Mouse (Mus musculus): Measurements from ENCODE around the gene Zmynd19.
"Not testable (repeated sequence)": the region's sequence is repeated elsewhere in the genome, so short reads cannot be mapped to it uniquely, and the experiment has no call there.

The Zmynd19 gene

DNA sequence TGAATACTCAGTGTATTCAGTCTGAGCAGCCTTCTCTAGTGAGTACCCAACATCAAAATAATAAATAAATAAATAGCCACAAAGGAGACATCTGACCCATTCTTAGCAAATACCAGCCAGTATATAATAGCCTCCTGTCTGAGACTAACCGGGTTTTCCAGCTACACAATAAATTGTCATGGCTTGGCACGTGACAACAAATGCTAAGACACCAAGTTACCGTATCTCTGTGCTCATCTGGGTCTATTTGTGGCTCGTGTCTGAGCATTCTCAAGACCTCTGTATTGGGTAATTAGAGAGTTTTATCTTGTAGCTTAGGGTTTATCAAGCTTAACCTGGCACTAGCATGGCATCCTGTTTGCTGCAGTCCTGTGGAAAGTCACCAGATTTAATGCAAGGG is 7.5 kb upstream of the Zmynd19 start:
- in situ Hi-C loops (cut with MboI, MseI), result no loop called here

DNA sequence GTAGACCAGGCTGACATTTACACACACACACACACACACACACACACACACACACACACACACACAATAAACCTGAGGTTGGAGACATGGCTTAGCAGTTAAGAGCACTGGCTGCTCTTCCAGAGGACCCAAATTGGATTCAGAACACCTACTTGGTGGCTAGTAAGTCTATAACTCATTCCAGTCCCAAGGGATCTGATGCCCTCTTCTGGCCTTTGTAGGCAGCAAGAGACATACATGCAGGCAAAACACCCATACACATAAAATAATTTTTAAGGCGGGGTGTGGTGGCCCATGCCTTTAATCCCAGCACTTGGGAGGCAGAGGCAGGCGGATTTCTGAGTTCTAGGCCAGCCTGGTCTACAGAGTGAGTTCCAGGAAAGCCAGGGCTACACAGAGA is 5.3 kb upstream of the Zmynd19 start:
- in situ Hi-C loops (cut with MboI, MseI), result not testable (repeated sequence)

DNA sequence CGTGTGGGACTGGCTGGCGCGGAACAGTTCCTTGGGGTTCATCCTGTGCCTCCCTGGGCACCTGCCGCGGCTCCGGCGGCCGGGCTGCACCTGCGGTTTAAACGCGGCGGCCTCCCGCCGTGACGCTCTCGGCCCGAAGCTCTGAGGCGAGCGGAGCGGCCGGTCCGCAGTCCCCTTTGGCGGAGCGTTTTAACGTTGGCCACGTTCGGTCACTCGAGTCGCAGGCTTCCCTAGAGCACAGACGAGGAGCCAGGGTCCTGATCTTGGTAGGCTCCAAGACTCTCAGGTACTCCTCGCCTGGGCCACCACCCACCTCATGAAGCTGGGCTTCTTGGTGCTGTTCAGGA is 570 bp downstream of the Zmynd19 start:
- in situ Hi-C loops (cut with MboI, MseI), result no loop called here

DNA sequence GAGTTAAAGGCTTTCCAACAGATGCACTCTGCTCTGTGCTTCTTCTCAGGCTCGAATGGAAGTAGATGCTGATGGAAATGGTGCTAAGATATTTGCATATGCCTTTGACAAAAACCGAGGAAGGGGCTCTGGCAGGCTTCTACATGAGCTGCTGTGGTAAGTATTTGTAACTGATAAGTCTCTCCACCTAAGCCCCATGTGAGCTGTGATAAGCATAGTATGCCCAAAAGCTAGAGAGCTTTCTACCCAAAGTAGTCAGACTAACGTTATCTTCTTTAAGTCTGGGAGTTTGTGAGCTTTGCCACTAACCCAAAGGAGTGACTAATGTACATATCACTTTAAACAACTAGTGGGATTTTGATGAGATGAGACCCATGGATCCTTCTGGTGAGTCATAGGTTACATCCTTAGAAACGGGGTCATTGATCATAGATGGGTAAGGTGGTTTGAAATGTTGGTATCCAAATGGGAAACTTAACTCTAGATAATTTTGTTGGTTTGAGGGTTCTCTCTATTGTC is 3.0 kb downstream of the Zmynd19 start:
- in situ Hi-C loops (cut with MboI, MseI), result no loop called here

DNA sequence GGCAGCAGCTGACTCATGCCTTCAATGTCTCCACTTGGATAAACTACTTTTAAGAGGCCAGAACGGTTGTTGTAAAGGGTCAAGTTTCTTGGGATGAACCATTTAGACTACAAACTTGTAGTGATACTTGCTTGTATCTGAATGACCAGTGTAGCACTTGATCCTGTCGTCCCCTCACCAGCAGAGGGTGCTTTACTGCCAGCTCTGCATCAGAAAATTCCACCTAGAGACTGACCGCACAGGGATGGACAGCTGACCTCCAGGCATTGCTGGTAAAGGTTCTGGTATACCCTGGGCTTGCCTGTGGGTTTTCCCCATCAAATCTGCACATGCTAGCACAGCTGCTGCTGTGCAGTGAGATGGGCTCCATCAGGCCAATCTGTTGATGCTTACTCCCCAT is 11.3 kb downstream of the Zmynd19 start:
- in situ Hi-C loops (cut with MboI, MseI), result no loop called here

DNA sequence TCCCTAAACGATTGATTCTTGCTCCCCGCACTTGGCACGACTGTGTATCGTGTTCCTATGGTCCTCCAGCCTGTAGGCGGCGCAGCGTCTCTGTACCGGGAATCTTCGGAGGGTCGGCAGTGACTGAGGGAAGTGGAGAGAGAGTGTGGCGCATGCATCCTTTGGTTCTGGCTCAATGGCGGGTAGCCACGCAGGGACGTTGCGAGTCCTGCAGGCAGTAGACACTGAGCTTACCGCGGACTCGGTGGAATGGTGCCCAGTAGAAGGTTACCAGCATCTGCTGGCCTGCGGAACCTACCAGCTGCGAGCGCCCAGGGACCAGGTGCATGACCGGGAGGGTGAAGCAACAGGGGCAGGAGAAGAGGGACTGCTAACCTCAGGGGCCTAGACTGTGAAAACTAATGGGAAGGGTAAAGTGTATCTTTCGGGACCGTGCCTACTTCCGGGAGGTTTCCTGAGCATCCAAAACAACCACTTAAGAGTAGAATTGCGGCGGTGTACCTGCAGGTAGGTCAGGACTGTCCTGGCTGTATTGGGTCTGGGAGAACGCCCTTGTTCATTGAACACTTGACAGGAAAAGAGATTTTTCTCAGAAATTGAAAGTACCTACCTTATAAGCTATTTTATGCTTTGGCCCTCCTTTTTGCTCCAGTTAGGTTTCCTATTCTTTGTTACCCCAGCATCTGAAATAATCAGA is 12.9 kb downstream of the Zmynd19 start, which contains the start of gene Dph7:
TSS of gene Dph7 (plus strand) at position 97 of the 697 bp plus-strand sequence.
- in situ Hi-C loops (cut with MboI, MseI), result no loop called here

DNA sequence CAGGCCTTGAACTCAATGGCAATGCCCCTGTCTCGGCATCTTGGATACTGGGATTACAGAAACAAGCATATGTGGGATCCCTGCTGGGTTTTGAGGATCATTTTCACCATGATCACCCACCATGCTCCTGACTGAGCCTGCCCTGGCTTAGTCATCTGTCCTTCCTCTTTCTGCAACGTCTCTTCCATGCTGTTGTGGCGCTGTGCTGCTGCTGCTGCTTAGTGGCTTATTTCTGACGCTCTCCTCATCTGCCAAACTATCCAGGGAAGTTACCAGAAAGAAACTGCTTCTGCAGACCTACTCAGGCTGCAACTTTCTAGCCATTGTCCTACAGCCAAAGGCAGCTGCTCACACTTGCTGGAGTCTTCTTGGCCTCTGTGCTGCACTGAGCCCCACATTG is 20.8 kb downstream of the Zmynd19 start:
- in situ Hi-C loops (cut with MboI, MseI), result no loop called here

DNA sequence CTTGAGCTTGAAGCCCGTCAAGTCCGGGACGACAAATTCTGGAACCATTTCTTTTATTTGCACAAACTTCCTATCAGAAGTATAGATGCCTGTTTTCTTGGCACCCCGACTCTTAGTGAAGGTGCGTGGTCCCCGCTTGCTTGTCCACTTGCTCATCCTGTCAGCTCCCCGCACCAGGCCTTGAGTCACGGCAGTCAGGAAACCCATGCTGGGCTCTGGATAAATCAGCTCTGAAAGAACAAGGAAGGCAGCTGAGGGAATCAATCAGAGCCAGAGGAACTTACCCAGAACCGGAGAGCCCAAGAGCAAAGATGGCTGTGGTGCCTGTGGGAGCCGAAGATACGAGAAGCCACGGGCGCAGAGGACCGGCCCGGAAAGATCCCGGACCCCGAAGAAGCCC is 24.9 kb downstream of the Zmynd19 start:
- in situ Hi-C loops (cut with MboI, MseI), result not testable (repeated sequence)

DNA sequence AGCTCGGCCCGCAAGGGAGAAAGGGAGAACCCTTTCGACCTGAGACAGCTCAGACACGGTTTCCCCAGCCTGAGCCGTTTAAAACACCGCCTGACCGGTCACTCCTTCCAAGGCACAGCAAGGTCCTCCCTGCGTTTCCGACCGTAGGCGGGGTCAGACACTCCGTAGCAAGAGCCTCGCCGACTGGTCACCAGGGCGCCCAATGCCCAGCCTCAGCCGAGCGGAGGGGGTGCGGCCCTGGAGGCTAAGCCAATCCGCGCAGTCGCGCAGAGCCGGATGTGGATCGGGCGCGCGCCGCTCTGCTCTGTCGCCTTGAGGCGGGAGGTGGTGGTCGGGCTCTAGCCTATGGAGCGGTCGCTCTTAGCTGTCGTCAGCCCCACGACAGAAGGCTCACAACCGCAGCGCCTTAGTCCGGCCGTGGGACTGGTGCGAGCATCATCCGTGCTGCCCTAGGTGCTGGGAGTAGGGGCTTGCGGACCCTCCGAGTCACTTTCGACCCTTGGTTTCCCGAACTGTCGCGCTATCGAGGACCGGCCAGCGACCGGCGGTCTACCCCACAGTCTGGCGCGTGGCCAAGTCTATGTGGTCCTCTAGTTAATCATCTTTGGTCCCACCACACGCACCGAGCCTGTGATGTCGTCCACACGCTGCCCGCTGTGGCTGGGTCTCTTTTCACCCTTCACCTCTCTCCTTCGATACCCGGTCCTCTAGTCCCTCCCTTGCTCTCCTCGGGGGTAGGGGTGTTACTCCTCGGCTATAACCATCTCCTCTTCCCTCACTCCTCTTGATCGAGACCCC is 25.5 kb downstream of the Zmynd19 start, which contains the start of gene Mrpl41:
TSS of gene Mrpl41 (minus strand) at position 193 of the 798 bp plus-strand sequence.
- in situ Hi-C loops (cut with MboI, MseI), result no loop called here

DNA sequence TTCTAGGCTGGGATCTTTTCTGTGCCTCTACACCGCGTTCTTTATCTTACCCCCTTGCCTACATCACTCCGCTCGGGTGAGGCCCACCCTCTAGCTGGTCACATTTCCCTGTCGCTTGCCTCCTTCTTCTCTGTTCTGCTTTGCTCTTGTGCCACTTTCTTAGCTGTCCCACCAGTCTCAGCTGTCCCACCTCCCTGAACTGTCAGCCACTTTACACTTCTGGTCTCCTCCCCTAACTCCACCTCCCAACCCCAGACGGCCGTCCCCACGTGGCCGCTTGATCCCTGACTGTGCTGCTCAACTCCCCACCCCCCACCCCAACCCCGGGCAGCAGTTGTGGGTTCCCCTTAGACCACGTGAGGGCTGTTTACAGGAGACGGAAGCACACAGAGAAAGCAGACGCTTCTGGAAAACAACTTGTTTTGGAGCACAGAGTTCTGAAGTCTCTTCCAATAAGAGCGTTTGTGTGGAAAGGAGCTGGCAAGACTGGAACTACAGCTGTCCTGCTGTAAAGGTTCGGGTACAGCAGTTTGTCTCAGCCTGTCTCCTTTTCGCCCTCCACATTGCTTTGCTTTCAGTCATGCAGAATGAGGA is 26.2 kb downstream of the Zmynd19 start, which contains the start of gene Pnpla7:
TSS of gene Pnpla7 (plus strand) at position 330 of the 594 bp plus-strand sequence.
- in situ Hi-C loops (cut with MboI, MseI), result no loop called here

DNA sequence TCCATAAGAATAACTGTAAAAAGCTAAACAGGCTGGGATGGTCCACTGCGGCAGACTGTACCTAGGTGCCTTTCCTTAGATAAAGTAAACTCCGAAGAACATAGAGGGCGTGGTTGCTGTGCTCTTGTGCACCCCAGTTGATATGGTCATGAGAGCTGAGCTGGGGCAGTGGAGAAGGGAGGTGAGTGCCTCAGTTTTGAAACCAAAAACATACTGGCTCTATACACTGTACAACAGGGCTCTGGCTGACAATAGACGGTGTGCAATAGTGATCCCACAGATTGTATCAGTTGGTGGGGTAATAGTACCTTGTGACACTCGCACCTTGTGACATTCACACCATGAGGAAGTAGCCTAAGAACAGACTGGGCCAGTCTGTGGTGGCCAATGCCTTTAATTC is 27.4 kb downstream of the Zmynd19 start:
- in situ Hi-C loops (cut with MboI, MseI), result no loop called here

DNA sequence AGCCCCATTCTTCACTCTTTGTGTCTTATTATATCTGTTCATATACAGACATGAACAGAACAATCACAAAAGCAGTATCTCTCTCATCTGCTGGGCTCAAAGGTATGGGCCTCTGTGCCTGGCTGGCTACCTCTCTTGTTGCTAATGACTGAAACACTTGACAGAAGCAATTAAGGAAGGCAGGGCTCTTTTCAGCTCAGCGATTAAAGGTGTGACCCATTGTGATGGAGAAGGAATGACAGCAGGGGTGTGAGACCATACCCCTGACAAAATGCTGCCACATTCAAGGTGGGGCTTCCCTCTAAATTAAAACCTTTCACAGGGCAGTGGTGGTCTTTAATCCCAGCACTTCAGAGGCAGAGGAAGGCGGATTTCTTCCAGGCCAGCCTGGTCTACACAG is 38.2 kb downstream of the Zmynd19 start:
- in situ Hi-C loops (cut with MboI, MseI), result no loop called here

DNA sequence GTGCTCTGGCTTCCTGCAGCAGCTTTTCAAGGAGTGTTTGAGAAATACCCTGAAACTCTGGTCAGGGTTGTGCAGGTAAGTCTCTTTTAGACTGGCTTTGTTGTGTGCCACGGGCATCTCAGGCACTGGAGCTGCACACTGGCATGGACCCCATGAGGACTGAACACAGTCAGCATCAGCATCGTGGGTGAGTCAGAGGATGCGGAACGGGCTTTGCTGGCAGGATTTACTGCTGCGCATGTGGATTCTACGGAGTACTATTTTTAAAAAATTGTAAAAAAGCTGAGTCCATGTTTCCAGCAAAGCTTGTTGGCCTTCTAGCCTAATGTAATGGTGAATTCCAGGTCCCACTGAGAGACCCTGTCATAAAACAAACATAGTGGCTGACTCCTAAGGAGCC is 45.7 kb downstream of the Zmynd19 start:
- in situ Hi-C loops (cut with MboI, MseI), result no loop called here

DNA sequence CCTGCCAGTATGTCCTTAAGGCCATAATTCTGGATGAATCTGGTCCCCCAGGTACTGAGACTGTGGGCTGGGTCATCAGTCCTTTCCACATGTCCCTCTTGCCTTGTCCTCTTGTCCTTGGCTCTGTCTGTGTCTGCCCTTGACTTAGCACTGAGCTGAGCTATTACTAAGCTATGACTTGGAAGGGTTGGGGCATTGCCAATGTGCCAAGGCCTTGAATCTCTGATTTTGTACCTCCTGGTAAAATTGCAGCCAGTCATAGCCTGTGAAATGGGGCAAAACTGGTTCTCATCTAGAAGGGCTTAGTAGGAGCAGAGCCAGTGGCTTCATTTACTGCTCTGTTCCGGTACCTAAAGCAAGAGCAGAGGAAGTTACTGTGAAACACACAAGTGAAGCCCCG is 46.9 kb downstream of the Zmynd19 start:
- in situ Hi-C loops (cut with MboI, MseI), result no loop called here

DNA sequence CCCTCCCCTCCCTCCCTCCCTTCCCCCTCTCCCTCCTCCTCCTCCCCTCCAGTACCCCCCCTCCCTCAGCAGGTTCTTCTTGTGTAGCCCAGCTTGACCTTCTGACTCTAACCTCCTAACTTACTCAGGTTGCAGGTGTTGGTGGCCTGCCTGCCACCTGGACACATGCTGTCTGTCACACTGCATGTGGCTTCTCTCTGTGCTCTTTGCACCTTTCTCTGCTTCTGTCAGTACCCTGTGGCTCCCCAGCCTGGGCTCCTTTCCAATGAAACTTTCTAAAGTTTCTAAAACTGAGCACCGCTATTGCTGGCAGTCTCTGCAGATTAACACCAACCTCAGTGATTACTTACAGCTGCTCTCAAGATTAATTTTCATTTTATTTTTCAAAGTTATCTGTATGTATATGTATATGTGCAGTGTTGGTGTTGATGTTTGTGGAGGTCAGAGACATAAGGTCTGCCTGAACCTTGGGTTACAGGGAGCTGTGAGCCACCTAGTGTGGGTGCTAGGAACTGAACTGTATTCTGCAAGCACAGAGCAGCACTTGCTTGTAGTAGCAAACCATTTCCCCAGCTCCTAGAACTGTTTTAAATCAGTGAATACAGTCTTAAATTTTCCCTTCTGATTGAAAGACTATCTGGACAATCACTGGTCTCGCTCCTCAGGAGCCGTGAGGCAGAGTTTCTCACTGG is 51.1 kb downstream of the Zmynd19 start:
- in situ Hi-C loops (cut with MboI, MseI), result no loop called here

DNA sequence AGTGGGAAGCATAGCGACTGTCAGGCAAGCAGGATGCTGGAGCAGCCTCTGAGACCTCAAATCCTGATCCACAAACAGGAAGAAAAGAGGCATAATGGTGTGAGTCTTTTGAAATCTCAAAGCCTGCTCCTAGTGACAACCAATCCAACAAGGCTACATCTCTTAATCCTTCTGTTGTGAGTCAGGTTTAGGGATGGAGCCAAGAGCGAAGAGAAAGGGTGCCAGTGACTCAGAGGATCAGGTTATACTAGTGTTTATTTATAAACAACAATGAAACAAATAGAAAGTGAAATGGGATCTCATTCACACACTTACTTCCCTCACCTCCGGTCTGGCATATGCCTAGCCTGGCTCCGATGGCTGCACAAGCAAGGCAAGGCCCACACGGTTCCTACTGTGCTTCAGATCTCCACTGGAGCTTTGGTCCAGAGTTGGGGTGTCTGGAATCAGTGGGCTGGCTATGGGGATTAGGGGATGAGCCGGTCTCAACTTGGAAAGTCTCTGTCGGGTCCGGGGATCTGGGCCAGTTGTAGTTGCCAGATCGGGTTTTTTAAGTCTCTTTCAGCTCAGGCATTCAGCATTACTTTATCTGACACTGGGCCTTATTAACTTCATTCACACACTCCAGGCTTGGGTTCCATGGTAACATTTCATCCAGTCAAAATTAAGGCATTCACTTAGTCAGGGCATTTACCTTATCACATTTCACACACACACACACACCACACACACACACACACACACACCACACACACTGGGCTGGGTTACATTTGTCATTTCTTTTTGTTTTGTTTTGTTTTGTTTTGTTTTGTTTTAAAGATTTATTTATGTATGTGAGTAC is 54.6 kb downstream of the Zmynd19 start:
- in situ Hi-C loops (cut with MboI, MseI), result no loop called here

DNA sequence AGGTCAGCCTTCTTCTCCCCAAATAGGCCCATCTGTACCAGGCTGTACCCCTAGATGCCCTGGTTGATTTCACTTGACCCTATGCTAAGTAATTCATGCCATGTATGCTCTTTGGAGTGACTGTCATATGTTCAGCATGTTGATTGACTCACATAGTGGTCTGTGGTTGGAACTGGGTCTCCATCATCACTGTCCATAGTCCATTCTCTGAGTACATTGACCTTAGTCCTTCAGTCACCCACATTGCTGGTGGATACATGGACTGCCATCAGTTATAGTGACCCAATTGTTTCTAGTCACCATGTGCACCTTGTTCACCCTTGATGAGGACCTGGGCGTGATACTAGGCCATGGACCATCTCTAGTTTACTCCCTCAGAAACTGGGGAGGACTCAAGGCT is 57.2 kb downstream of the Zmynd19 start:
- in situ Hi-C loops (cut with MboI, MseI), result no loop called here

DNA sequence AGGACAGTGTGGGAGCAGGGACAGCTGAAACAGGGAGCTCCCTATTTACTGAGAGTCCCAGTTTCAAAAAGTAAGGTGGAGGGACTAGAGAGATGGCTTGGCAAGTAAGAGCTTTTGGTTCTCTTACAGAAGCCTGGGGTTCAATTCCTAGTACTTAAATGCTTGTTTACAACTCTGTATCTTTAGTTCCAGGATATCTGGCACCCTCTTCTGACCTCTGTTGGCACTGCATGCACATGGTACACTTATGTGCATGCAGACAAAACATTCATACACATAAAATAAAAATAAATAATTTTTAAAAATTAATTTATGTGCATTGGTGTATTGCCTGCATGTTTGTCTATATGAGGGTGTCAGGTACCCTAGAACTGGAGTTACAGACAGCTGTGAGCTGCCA is 58.7 kb downstream of the Zmynd19 start:
- in situ Hi-C loops (cut with MboI, MseI), result no loop called here
